Mouse (Mus musculus) inflammation-experienced regulatory T-cells, adult 6 months (primary cell): ENCODE data around the gene Gnb2. TPM values are rescaled to one million over a fixed set of nuclear protein-coding genes. Genes with fewer than 3 reads are reported as not detected.

Experiments used
- polyA plus RNA-seq, 3 experiments: library from polyadenylated mRNA; unstranded; fragments of 100-300 nt; shearing (Covaris generic); gene quantifications; one replicate each; pipeline ENCODE4 v1.2.1; 2017

Gnb2 gene
- polyA plus RNA-seq, 3 experiments from 2014 or later, result 63.1 to 85.4 (median 72.9) TPM

Other genes starting within 250 kb of the Gnb2 start
- gene Ache, start 246.0 kb downstream of the Gnb2 start, polyA plus RNA-seq, result not detected
- 1 to 10 TPM in 2 of 3 experiments, under 1 TPM in 1; 0.32 to 2.0 (median 1.5) TPM for gene Ufsp1, start 238.9 kb downstream of the Gnb2 start, polyA plus RNA-seq
- gene Srrt, start 225.8 kb downstream of the Gnb2 start, polyA plus RNA-seq, result 10 to 100 TPM; 58.1 to 76.1 (median 61.2) TPM
- 1 to 10 TPM; 1.4 to 1.7 (median 1.6) TPM for gene Trip6, start 219.1 kb downstream of the Gnb2 start, polyA plus RNA-seq
- gene Slc12a9, start 199.9 kb downstream of the Gnb2 start, polyA plus RNA-seq, result 10 to 100 TPM in 2 of 3 experiments, 1 to 10 TPM in 1; 6.0 to 15.2 (median 11.0) TPM
- gene Ephb4, start 183.4 kb downstream of the Gnb2 start, polyA plus RNA-seq, result not detected
- under 1 TPM; 0.19 to 0.55 (median 0.24) TPM for gene Zan, start 56.4 kb downstream of the Gnb2 start, polyA plus RNA-seq
- 10 to 100 TPM; 51.1 to 61.5 (median 59.1) TPM for gene Pop7, start 31.0 kb downstream of the Gnb2 start, polyA plus RNA-seq
- gene Gigyf1, start 15.0 kb downstream of the Gnb2 start, polyA plus RNA-seq, result 10 to 100 TPM; 14.0 to 33.6 (median 31.4) TPM
- not detected for gene Epo, start 268 bp downstream of the Gnb2 start, polyA plus RNA-seq
- gene Actl6b, start 20.0 kb upstream of the Gnb2 start, polyA plus RNA-seq, result not detected
- 1 to 10 TPM in 2 of 3 experiments, not detected in 1; 1.3 to 1.9 TPM for gene Tfr2, start 36.3 kb upstream of the Gnb2 start, polyA plus RNA-seq
- 10 to 100 TPM; 24.5 to 34.8 (median 31.0) TPM for gene Mospd3, start 67.5 kb upstream of the Gnb2 start, polyA plus RNA-seq
- under 1 TPM in 2 of 3 experiments, not detected in 1; 0.40 to 0.80 TPM for gene Pcolce, start 80.3 kb upstream of the Gnb2 start, polyA plus RNA-seq
- gene Fbxo24, start 95.5 kb upstream of the Gnb2 start, polyA plus RNA-seq, result under 1 TPM in 2 of 3 experiments, not detected in 1; 0.33 to 0.67 TPM
- gene Lrch4, start 95.6 kb upstream of the Gnb2 start, polyA plus RNA-seq, result 10 to 100 TPM; 57.9 to 66.2 (median 65.6) TPM
- 10 to 100 TPM in 2 of 3 experiments, 1 to 10 TPM in 1; 8.6 to 14.1 (median 13.3) TPM for gene Gm20605, start 95.7 kb upstream of the Gnb2 start, polyA plus RNA-seq
- gene Sap25, start 107.8 kb upstream of the Gnb2 start, polyA plus RNA-seq, result 10 to 100 TPM; 18.2 to 49.8 (median 44.0) TPM
- not detected for gene Irs3, start 112.2 kb upstream of the Gnb2 start, polyA plus RNA-seq
- 10 to 100 TPM; 16.1 to 21.7 (median 16.4) TPM for gene Agfg2, start 151.2 kb upstream of the Gnb2 start, polyA plus RNA-seq
- under 1 TPM in 2 of 3 experiments, not detected in 1; 0.12 to 0.20 TPM for gene Nyap1, start 208.1 kb upstream of the Gnb2 start, polyA plus RNA-seq
- 10 to 100 TPM; 43.3 to 83.4 (median 64.7) TPM for gene Tsc22d4, start 212.2 kb upstream of the Gnb2 start, polyA plus RNA-seq
- gene Ppp1r35, start 245.3 kb upstream of the Gnb2 start, polyA plus RNA-seq, result 10 to 100 TPM in 1 of 3 experiments, 1 to 10 TPM in 2; 6.0 to 10.9 (median 6.5) TPM